Mouse (Mus musculus) erythroblast, embryonic 14.5 days (primary cell): ENCODE data around the gene Cphx3.
"Not testable (repeated sequence)": the region's sequence is repeated elsewhere in the genome, so short reads cannot be mapped to it uniquely, and the experiment has no call there.

ENCODE experiments used
- GATA1 ChIP-seq: IDR thresholded peaks from 2 replicates; pipeline ENCODE4 v1.6.1; 2012; ENCODE audit warnings: low read length, inconsistent platforms, mixed read lengths
- TAL1 ChIP-seq: IDR thresholded peaks from 3 replicates; pipeline ENCODE4 v1.6.1; 2012; ENCODE audit warnings: low read length, inconsistent platforms, mixed read lengths

- TF ChIP-seq GATA1, TAL1: not testable (repeated sequence)
Measured at GRCm38 (mm10) chr14:26257756-26258617, 175.9 kb downstream of the Cphx3 start, which contains the start of gene Duxbl3.
